Mouse (Mus musculus) liver, embryonic 13.5 days (tissue): ENCODE measurements around the gene Pstpip1. TPM values are rescaled to one million over a fixed set of nuclear protein-coding genes. Genes with fewer than 3 reads are reported as not detected.

Experiments used
- ATAC-seq: fragments of 200-750 bp; cut with Nextera tagmentation; 2 replicates; pipeline ENCODE4 v1.8.0; 2017; ENCODE audit warnings: low read depth, mild to moderate bottlenecking, moderate number of reproducible peaks, moderate library complexity
- DNase-seq: peaks from one replicate; pipeline ENCODE4 v3.0.0; 2022
- H3K27ac ChIP-seq: fragments of 300-500 bp; sonication (generic); 2 replicates; pipeline ENCODE4 v1.5.1; 2015; ENCODE audit warnings: moderate library complexity, mild to moderate bottlenecking, inconsistent platforms
- H3K27me3 ChIP-seq: fragments of 300-500 bp; sonication (generic); 2 replicates; pipeline ENCODE4 v1.6.1; 2015; ENCODE audit warnings: mild to moderate bottlenecking, inconsistent platforms
- H3K36me3 ChIP-seq: fragments of 300-500 bp; sonication (generic); 2 replicates; pipeline ENCODE4 v1.6.1; 2015; ENCODE audit warnings: mild to moderate bottlenecking, inconsistent platforms
- H3K4me1 ChIP-seq: fragments of 300-500 bp; sonication (generic); replicated peaks from 2 replicates; pipeline ENCODE4 v1.6.1; 2015; ENCODE audit warnings: inconsistent platforms
- H3K4me2 ChIP-seq: fragments of 300-500 bp; sonication (generic); 2 replicates; pipeline ENCODE4 v1.6.1; 2015; ENCODE audit warnings: inconsistent platforms, mild to moderate bottlenecking, moderate library complexity
- H3K4me3 ChIP-seq: fragments of 300-500 bp; sonication (generic); replicated peaks from 2 replicates; pipeline ENCODE4 v1.5.1; 2015; ENCODE audit warnings: mild to moderate bottlenecking, inconsistent platforms
- H3K9ac ChIP-seq: fragments of 300-500 bp; sonication (generic); 2 replicates; pipeline ENCODE4 v1.6.1; 2015; ENCODE audit warnings: mild to moderate bottlenecking, inconsistent platforms
- H3K9me3 ChIP-seq: fragments of 300-500 bp; sonication (generic); replicated peaks from 2 replicates; pipeline ENCODE4 v1.6.1; 2016; ENCODE audit warnings: inconsistent platforms
- WGBS: fragments of 180-500 bp; shearing (Covaris S2); methylation state at CpG from one replicate; pipeline ENCODE4 v1.1.7; 2015; ENCODE audit not compliant: insufficient replicate concordance; 5-methylcytosine and 5-hydroxymethylcytosine counted together
- polyA plus RNA-seq: library from polyadenylated mRNA; unstranded; fragments of >200 nt; fragmentation: Nextera tagmentation; extraction: Ambion mirVana; gene quantifications from 2 replicates; pipeline ENCODE4 v1.2.1, GENCODE M21; 2015

The Pstpip1 gene
- polyA plus RNA-seq, 1 experiment from 2014 or later: 2.8 TPM

DNA sequence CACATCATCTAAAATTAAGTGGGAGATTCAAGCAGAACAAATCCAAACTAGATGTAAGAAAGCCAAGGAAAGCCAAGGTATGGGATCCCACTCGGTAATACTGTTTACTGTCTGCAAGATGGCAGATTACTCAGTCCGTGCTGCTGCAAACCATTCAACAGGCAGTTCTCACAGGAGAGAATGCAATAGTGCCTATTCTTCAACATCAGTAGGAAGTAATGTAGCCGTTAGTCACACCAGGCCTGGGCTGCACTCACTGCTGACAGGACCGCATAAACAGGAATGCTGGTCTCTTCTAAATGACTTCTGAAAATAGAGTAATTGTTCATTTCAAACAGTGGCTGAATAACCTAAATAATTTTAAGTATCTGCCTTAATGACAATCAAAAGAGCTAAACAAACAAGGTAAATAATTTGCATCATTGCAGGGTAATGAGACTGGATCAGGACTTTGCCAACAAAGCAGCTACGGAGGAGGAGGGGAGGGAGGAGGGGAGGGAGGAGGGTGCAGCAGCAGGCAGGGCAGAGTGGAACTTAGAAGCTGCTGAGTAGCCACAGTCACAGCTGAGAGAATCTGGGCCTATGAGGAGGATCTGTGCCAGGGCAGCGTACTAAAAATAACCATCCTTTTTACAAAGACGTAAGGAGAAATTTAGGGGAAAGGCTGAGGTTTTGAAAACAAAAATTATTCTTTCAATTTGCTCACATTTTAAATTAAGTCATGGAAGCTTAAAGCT is 62.2 kb downstream of the Pstpip1 start:
- ATAC-seq: no peak
- Histone ChIP-seq H3K9me3 (no peaks in the 10 kb centered on the region), H3K4me2 (no peak overlapping the region), H3K4me1 (peaks cover 4% of the 10 kb centered on the region; the same call in 1 of the 2 replicates), H3K9ac (no peak overlapping the region), H3K36me3 (no peaks in the 10 kb centered on the region), H3K27ac (no peak overlapping the region), H3K4me3 (no peak overlapping the region), H3K27me3 (no peaks in the 10 kb centered on the region)
- no peak for DNase-seq
- WGBS: 71% methylated on average over 7 of the region's 7 CpGs

DNA sequence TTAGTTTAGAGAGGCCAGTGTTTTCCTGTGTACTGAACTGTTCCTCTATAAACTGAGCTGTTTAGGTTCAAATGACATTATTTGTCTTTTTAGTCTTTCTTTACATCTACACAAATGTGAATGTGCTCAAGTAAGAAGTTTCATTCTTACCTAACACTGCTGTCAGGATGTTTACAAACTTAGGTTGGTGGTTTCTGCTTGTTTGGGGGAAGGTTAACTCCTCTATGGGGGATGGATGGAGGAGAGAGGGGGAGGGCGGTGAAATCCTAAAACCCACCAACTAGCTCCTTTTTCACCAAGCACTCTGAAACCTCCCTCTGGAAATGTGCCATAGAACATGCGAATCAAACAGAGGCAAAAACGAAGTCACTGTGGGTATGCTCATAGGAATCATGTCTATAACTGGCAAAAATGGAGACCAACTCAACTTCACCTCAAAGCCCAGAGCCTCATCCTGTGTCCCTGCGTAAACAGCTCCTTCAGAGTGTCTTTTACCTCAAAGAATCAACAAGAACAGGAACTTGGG is 62.8 kb downstream of the Pstpip1 start:
- DNase-seq (no peak), ATAC-seq (no peak)
- Histone ChIP-seq H3K4me3 (no peak overlapping the region), H3K36me3 (no peaks in the 10 kb centered on the region), H3K27ac (no peak overlapping the region), H3K4me2 (no peak overlapping the region), H3K9ac (no peak overlapping the region), H3K4me1 (peaks cover 4% of the 10 kb centered on the region; the same call in 1 of the 2 replicates), H3K9me3 (no peaks in the 10 kb centered on the region), H3K27me3 (no peaks in the 10 kb centered on the region)
- WGBS: 69% methylated on average over 4 of the region's 4 CpGs

DNA sequence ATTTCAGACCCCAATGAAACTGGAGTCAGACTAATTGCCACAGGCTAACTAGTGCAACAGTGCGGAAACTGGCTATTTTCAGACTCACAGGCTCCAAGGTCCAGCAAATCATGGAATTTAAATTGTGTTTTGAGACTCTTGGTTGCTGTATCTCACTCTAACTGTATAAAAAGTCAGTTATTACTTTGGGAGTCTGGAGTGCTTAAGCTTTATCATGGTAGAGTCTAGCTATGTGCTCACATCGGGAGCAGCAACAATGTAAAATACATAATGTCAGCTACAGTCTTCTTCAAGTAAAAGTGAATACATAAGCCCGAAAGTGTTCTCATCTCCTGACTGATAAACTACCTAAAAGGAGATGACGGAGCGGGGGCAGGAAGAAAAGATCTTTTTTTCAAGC is 64.8 kb downstream of the Pstpip1 start:
- H3K9ac ChIP-seq: no peak overlapping the region
- H3K27me3 ChIP-seq: no peaks in the 10 kb centered on the region
- DNase-seq: no peak
- no peaks in the 10 kb centered on the region for H3K36me3 ChIP-seq
- H3K4me1 ChIP-seq: peaks cover 3% of the 10 kb centered on the region
- H3K27ac ChIP-seq: no peak overlapping the region
- H3K4me3 ChIP-seq: no peak overlapping the region
- no peak overlapping the region for H3K4me2 ChIP-seq
- ATAC-seq: no peak
- 79% methylated on average over 5 of the region's 5 CpGs for WGBS
- no peaks in the 10 kb centered on the region for H3K9me3 ChIP-seq

DNA sequence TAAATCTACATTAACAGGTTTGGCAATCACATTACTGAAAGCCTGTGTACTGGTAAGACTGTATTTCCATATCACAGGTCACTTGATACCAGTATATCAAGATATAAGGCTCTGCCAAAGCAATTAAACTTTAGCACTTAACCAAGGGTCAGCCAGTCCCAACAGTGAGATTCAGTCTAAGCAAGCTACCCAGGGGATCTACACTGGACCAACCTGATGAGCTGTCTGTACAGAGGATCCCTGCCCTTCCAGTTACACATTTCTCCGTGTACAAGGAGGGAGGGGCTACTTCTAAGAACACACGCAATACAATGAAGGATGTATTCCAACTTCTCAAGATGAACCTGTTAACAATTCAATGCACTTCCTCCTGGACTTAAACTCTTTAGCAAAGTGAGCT is 68.3 kb downstream of the Pstpip1 start:
- no peak for ATAC-seq
- 70% methylated on average over 2 of the region's 2 CpGs for WGBS

DNA sequence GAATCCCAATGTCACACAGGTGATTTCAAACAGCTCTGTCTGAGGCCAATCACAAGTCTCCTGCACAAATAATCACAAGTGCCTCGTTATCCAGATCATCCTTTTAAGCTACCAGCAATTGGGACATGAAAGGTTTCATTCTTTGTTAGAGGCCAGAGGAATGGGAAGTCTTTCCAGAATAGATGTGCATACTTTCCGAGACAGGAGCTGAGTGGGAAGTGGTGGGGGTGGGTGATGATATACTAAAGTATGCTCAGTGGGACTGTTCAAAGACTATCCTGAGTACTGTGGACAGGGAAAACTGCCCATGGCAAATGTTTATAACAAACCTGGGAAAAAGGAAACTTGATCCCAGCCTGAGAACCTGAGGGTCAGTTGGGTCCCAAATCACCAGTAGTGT is 69.7 kb downstream of the Pstpip1 start:
- no peaks in the 10 kb centered on the region for H3K36me3 ChIP-seq
- 53% methylated on average over 2 of the region's 2 CpGs for WGBS

More for the DNA sequence above, 68.3 kb downstream of the Pstpip1 start:
- DNase-seq: no peak
- no peak overlapping the region for H3K27ac ChIP-seq
- no peak overlapping the region for H3K9ac ChIP-seq
- H3K4me2 ChIP-seq: no peak overlapping the region
- H3K4me1 ChIP-seq: peaks cover 18% of the 10 kb centered on the region
- no peaks in the 10 kb centered on the region for H3K36me3 ChIP-seq
- no peaks in the 10 kb centered on the region for H3K9me3 ChIP-seq
- no peaks in the 10 kb centered on the region for H3K27me3 ChIP-seq
- no peak overlapping the region for H3K4me3 ChIP-seq

DNA sequence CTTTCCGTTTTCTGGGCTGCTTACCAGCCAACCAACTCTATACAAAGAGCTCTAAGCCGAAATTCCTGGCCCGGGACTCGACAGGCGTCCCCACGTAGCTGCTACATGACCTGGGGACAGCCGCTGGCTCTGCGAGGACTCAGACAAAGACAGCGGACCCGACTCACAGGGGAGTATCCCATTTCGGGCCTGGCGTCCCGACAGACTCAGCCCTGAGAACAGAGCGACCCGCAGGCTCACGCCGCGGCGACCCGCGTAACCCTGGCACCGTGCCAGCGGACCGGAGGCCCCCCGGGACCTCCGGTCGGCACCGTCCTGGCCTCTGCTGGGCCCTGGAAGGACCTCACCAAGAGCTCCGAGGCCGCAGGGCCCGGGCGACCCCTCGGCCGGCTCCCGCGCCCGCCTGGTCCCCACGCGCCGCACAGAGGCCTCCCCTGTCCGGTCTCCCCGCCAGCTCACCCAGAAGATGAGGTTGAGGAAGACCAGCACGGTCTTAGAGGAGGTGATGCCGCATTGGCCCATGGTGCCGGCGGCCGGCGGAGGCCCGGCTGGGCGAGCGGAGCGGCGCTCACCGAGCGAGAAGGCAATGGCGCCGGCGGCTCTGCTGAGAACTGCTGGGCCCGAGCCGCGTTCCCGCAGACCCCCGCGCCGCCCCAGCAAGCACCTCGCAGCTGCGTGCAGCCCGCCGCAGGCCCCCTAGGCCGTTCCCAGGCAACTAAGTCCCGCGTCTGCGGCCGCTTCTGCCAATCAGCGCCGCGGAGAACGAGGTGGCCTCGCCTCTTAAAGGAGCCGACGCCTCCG is 70.8 kb downstream of the Pstpip1 start:
- peak overlapping the region; percentile 85 for H3K9ac ChIP-seq
- no peaks in the 10 kb centered on the region for H3K9me3 ChIP-seq
- under 1% methylated on average over 81 of the region's 82 CpGs for WGBS
- peak; percentile 76 for DNase-seq
- peaks cover 20% of the 10 kb centered on the region for H3K4me1 ChIP-seq
- peak overlapping the region; percentile 95 for H3K4me2 ChIP-seq
- H3K27ac ChIP-seq: peak overlapping the region; percentile 51
- no peaks in the 10 kb centered on the region for H3K36me3 ChIP-seq
- peak; percentile 95 for ATAC-seq
- H3K27me3 ChIP-seq: no peaks in the 10 kb centered on the region; the same call in 1 of the 2 replicates
- peak overlapping the region; percentile 85 for H3K4me3 ChIP-seq

More for the DNA sequence above, 69.7 kb downstream of the Pstpip1 start:
- Histone ChIP-seq H3K9me3 (no peaks in the 10 kb centered on the region), H3K27ac (no peak overlapping the region), H3K9ac (no peak overlapping the region), H3K4me3 (peak overlapping the region; percentile 85; the same call in 1 of the 2 replicates), H3K4me1 (peaks cover 18% of the 10 kb centered on the region), H3K4me2 (peak overlapping the region; percentile 95), H3K27me3 (no peaks in the 10 kb centered on the region; the same call in 1 of the 2 replicates)
- DNase-seq (no peak), ATAC-seq (no peak)

DNA sequence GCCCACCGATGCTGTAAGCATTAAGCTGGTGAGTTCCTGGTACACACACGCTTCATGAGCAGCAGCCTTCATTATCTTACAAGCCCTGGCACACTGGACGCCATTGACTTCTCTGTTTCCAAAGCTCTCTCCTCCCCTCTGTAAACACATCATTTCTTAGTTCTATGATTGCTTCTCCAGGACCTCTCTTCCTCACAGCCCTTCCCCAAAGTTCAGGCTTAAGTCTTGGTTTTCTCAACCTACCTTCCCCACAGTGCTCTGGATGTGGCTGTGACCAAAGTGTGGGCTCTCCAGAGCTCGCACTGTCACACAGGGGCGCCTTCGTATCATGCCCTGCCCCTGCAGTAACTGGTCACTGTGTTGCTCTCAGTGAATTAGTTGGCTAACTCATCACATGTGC is 75.6 kb downstream of the Pstpip1 start, which contains the start of gene Tspan3:
Gene Tspan3, minus strand, starts transcription at position 101 of the 400 bp plus-strand sequence.
- 79% methylated on average over 6 of the region's 6 CpGs for WGBS
- DNase-seq: no peak

DNA sequence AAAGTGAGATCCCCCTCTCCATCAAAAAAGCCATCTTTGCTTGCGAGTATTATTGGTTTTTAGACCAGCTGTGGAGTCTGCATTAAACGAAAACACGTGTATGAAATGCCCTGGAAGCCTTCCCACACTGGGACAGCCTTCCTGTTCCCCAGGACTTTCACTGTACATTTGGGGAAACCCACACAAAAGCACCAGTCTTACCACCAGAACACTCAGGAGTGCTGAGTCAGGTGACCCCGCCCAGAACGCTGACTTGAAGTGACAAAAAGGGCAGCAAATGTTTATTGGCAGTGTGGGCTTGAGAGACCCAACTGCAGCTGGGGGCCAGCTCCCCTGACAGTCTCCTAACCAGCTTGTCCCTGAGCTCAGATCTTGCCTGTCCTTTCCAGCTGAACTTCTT is 76.4 kb downstream of the Pstpip1 start:
- 38% methylated on average over 5 of the region's 5 CpGs for WGBS
- Histone ChIP-seq H3K27ac (no peak overlapping the region), H3K4me2 (no peak overlapping the region), H3K36me3 (no peaks in the 10 kb centered on the region), H3K4me1 (peaks cover 16% of the 10 kb centered on the region), H3K4me3 (no peak overlapping the region), H3K9ac (no peak overlapping the region), H3K27me3 (no peaks in the 10 kb centered on the region; the same call in 1 of the 2 replicates), H3K9me3 (no peaks in the 10 kb centered on the region)
- DNase-seq (peak; percentile 39), ATAC-seq (no peak)

More for the DNA sequence above, 75.6 kb downstream of the Pstpip1 start, which contains the start of gene Tspan3:
- peaks cover 18% of the 10 kb centered on the region for H3K4me1 ChIP-seq
- H3K27me3 ChIP-seq: no peaks in the 10 kb centered on the region; the same call in 1 of the 2 replicates
- no peak within 1 kb of the TSS for H3K27ac ChIP-seq
- no peak within 1 kb of the TSS for H3K4me3 ChIP-seq
- H3K36me3 ChIP-seq: no peaks in the 10 kb centered on the region
- H3K4me2 ChIP-seq: no peak within 1 kb of the TSS
- no peak for ATAC-seq
- H3K9ac ChIP-seq: no peak within 1 kb of the TSS
- no peaks in the 10 kb centered on the region for H3K9me3 ChIP-seq

DNA sequence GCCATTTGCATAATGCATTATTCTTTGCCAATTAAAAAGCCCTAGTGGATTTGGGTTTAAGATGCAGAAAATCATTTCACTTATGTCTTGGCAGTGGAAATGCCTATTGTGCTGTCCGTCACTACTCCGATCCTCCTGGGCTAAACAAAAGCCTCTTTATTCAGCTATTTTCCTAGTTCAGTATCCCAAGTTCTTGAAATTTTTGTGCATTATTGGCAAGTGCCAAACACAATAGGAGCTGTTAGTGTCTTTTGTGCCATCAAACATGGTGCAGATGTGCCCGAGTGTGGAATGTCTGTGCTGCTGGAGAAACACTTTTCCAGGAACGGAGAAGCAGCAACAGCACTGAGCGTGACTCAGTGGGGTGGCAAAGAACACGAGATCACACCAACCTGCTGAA is 77.9 kb downstream of the Pstpip1 start:
- DNase-seq: no peak
- Histone ChIP-seq H3K9me3 (no peaks in the 10 kb centered on the region), H3K4me2 (no peak overlapping the region), H3K27ac (no peak overlapping the region), H3K4me1 (peaks cover 12% of the 10 kb centered on the region), H3K36me3 (no peaks in the 10 kb centered on the region), H3K27me3 (no peaks in the 10 kb centered on the region; the same call in 1 of the 2 replicates), H3K4me3 (no peak overlapping the region), H3K9ac (no peak overlapping the region)
- WGBS: 79% methylated on average over 6 of the region's 6 CpGs
- no peak for ATAC-seq

DNA sequence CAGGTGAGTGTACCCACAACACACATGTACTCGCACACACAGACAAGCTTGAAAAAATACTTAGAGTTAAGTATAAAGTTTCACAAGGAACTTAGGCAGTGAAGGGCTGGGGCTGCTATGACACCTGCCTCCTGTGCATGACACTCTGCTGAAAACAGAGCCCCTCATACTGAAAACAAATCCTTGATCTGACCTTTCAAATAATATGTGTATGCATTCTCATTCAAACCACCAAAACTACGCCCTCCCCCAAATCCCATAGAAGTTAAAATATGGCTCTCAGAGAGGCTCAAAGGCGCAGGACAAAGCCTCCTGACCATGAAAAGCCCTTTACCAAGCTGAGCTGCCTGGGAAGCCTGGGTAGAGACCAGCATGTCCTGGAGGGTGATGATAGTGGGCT is 85.6 kb downstream of the Pstpip1 start:
- no peak for DNase-seq
- Histone ChIP-seq H3K27ac (no peak overlapping the region), H3K9me3 (no peaks in the 10 kb centered on the region), H3K4me1 (peaks cover 2% of the 10 kb centered on the region; the same call in 1 of the 2 replicates), H3K27me3 (no peaks in the 10 kb centered on the region), H3K4me3 (no peak overlapping the region), H3K36me3 (no peaks in the 10 kb centered on the region), H3K9ac (no peak overlapping the region), H3K4me2 (no peak overlapping the region)
- no peak for ATAC-seq
- 68% methylated on average over 3 of the region's 3 CpGs for WGBS

DNA sequence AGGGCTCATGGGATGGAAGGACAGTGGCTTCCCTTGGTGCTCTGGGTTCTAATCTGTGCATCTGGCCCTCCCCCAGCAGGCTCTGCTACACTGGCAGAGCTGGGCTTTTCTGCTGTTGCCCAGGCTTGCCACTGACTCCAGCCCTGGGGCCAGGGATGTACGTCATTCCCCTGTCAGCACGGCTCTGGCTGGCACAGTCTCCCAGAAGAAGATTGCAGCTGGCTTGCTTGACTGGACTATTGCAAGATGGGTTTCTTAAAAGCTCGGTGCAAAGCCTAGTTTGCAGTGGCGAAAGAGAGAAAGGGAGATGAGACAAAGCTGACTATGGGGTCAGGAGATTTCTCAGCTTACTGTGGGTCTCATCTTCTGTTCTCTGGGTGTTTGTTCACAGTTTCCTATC is 87.6 kb downstream of the Pstpip1 start:
- Histone ChIP-seq H3K27ac (no peak overlapping the region), H3K4me2 (no peak overlapping the region), H3K27me3 (no peaks in the 10 kb centered on the region), H3K9me3 (no peaks in the 10 kb centered on the region), H3K4me3 (no peak overlapping the region), H3K36me3 (no peaks in the 10 kb centered on the region), H3K4me1 (peaks cover 2% of the 10 kb centered on the region; the same call in 1 of the 2 replicates), H3K9ac (no peak overlapping the region)
- DNase-seq (no peak), ATAC-seq (no peak)
- WGBS: 54% methylated on average over 4 of the region's 4 CpGs
